Mouse (Mus musculus): ENCODE data around the gene Nek6. TPM values are rescaled to one million over a fixed set of nuclear protein-coding genes. Genes with fewer than 3 reads are reported as not detected.
A peak's percentile ranks its signal among the peaks of the same experiment; 100 is the strongest.

Gene Nek6
- polyA plus RNA-seq, 1 experiment: 25.6 TPM

DNA sequence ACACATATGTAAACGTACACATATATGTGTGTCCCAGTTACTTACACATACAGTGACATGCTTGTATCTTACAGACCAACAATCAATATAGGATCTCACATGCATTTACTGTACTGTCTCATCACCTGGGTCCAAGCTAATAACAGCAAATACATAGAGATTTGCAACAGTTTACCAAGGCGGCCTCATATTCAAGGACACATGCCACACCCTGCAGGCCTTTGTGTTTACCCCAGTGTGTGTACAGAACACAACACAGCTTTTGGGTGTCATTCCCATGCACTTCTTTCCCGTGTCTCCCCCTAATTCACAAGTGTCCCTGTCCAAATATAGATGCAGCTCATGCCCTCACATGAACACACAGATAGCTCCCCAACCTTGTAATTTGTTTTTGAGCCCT, 26.0 kb upstream of the Nek6 start:
- Histone ChIP-seq H3K4me2 (ENCODE audit: low read depth) (no peak overlapping the region), H3K36me3 (ENCODE audit: control insufficient read depth, insufficient read depth) (no peaks in the 10 kb centered on the region)
- TF ChIP-seq TCF3 (IDR thresholded peaks at IDR 0.05; ENCODE audit: insufficient read length, low read depth) (no peak), REST (IDR thresholded peaks at IDR 0.05; ENCODE audit: insufficient read depth, insufficient read length) (no peak), MYOD1 (IDR thresholded peaks at IDR 0.05; ENCODE audit: control insufficient read depth in 1 of 3, insufficient read length in 2 of 3, low read depth in 2 of 3) (no peak), USF1 (IDR thresholded peaks at IDR 0.05; ENCODE audit: low read depth) (no peak), E2F4 (IDR thresholded peaks at IDR 0.05; ENCODE audit: insufficient read depth) (no peak), MAX (IDR thresholded peaks at IDR 0.05; ENCODE audit: low read depth) (no peak), TCF12 (IDR thresholded peaks at IDR 0.05; ENCODE audit: insufficient read depth, poor library complexity, severe bottlenecking) (no peak), POLR2A (IDR thresholded peaks at IDR 0.05; ENCODE audit: insufficient read length, low read depth) (no peak), POLR2AphosphoS2 (IDR thresholded peaks at IDR 0.05; ENCODE audit: insufficient read length, low read depth) (no peak), CEBPB (IDR thresholded peaks at IDR 0.05; ENCODE audit: insufficient read depth, poor library complexity, severe bottlenecking) (no peak), SRF (IDR thresholded peaks at IDR 0.05; ENCODE audit: control insufficient read depth, insufficient read length, low read depth) (no peak), MYOG (IDR thresholded peaks at IDR 0.05; ENCODE audit: control insufficient read depth in 1 of 3, insufficient read depth in 1 of 3, insufficient read length in 2 of 3, low read depth in 2 of 3) (no peak)

GRCm38 (mm10) chr2:38485957-38486931, 25.2 kb upstream of the Nek6 start:
- Histone ChIP-seq H3K4me2 (ENCODE audit: low read depth) (no peak overlapping the region), H3K4me3 (no peak overlapping the region), H3K36me3 (ENCODE audit: control insufficient read depth, insufficient read depth) (no peaks in the 10 kb centered on the region), H3ac (ENCODE audit: control insufficient read depth, insufficient read length) (no peak overlapping the region), H3K27me3 (ENCODE audit: control insufficient read depth, insufficient read depth, insufficient read length) (no peaks in the 10 kb centered on the region), H3K79me2 (ENCODE audit: control insufficient read depth, insufficient read depth) (no peaks in the 10 kb centered on the region)
- peak; percentile 76; the same call in 1 of the 2 replicates for TF ChIP-seq CEBPB (IDR thresholded peaks at IDR 0.05; ENCODE audit: insufficient read depth, poor library complexity, severe bottlenecking)
- no peak for TF ChIP-seq USF1 (IDR thresholded peaks at IDR 0.05; ENCODE audit: low read depth)

More for the DNA sequence above, 26.0 kb upstream of the Nek6 start:
- no peak overlapping the region for H3K4me3 ChIP-seq
- no peaks in the 10 kb centered on the region for H3K79me2 ChIP-seq (ENCODE audit: control insufficient read depth, insufficient read depth)
- no peak overlapping the region for H3ac ChIP-seq (ENCODE audit: control insufficient read depth, insufficient read length)
- H3K27me3 ChIP-seq (ENCODE audit: control insufficient read depth, insufficient read depth, insufficient read length): no peaks in the 10 kb centered on the region

DNA sequence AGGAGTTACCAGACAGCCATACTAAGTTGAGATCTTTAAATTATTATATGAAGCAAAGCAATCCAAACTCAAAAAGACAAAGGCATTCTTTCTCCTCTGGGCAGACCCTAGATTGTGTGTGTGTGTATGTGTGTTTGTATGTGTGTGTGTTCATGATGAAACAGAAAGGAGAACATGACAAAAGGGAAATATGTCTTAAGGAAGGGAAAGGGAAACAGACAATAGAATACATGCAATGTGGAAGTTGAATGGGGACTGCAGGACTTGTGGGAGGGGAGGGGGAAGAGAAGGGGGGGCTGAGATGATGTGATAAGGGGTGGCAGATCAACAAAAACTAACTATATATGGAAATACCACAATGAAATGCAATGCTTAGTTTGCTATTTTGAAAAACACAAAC, 13.8 kb upstream of the Nek6 start:
- H3K36me3 ChIP-seq (ENCODE audit: control insufficient read depth, insufficient read depth): no peaks in the 10 kb centered on the region
- no peaks in the 10 kb centered on the region for H3K27me3 ChIP-seq (ENCODE audit: control insufficient read depth, insufficient read depth, insufficient read length)
- TF ChIP-seq TCF3 (IDR thresholded peaks at IDR 0.05; ENCODE audit: insufficient read length, low read depth) (no peak), USF1 (IDR thresholded peaks at IDR 0.05; ENCODE audit: low read depth) (no peak)
- no peak overlapping the region for H3ac ChIP-seq (ENCODE audit: control insufficient read depth, insufficient read length)
- no peaks in the 10 kb centered on the region for H3K79me2 ChIP-seq (ENCODE audit: control insufficient read depth, insufficient read depth)
- no peak overlapping the region for H3K4me3 ChIP-seq
- H3K4me2 ChIP-seq (ENCODE audit: low read depth): no peak overlapping the region

- Histone ChIP-seq H3K36me3 (ENCODE audit: control insufficient read depth, insufficient read depth) (no peaks in the 10 kb centered on the region), H3K4me3 (no peak overlapping the region), H3K4me2 (ENCODE audit: low read depth) (no peak overlapping the region), H3K27me3 (ENCODE audit: control insufficient read depth, insufficient read depth, insufficient read length) (no peaks in the 10 kb centered on the region), H3ac (ENCODE audit: control insufficient read depth, insufficient read length) (no peak overlapping the region), H3K79me2 (ENCODE audit: control insufficient read depth, insufficient read depth) (no peaks in the 10 kb centered on the region)
- TF ChIP-seq MAX (IDR thresholded peaks at IDR 0.05; ENCODE audit: low read depth): no peak
- TF ChIP-seq POLR2AphosphoS2 (IDR thresholded peaks at IDR 0.05; ENCODE audit: insufficient read length, low read depth): no peak
- no peak for TF ChIP-seq USF1 (IDR thresholded peaks at IDR 0.05; ENCODE audit: low read depth)
- no peak for TF ChIP-seq POLR2A (IDR thresholded peaks at IDR 0.05; ENCODE audit: insufficient read length, low read depth)
- no peak for TF ChIP-seq SRF (IDR thresholded peaks at IDR 0.05; ENCODE audit: control insufficient read depth, insufficient read length, low read depth)
- no peak for TF ChIP-seq REST (IDR thresholded peaks at IDR 0.05; ENCODE audit: insufficient read depth, insufficient read length)
- TF ChIP-seq MYOD1 (IDR thresholded peaks at IDR 0.05; ENCODE audit: control insufficient read depth in 1 of 3, insufficient read length in 2 of 3, low read depth in 2 of 3): no peak
- no peak for TF ChIP-seq MYOG (IDR thresholded peaks at IDR 0.05; ENCODE audit: control insufficient read depth in 1 of 3, insufficient read depth in 1 of 3, insufficient read length in 2 of 3, low read depth in 2 of 3)
- no peak for TF ChIP-seq E2F4 (IDR thresholded peaks at IDR 0.05; ENCODE audit: insufficient read depth)
- TF ChIP-seq CEBPB (IDR thresholded peaks at IDR 0.05; ENCODE audit: insufficient read depth, poor library complexity, severe bottlenecking): no peak
- no peak for TF ChIP-seq TCF12 (IDR thresholded peaks at IDR 0.05; ENCODE audit: insufficient read depth, poor library complexity, severe bottlenecking)
- no peak for TF ChIP-seq TCF3 (IDR thresholded peaks at IDR 0.05; ENCODE audit: insufficient read length, low read depth)
Measured at GRCm38 (mm10) chr2:38501606-38502005, 9.8 kb upstream of the Nek6 start.

DNA sequence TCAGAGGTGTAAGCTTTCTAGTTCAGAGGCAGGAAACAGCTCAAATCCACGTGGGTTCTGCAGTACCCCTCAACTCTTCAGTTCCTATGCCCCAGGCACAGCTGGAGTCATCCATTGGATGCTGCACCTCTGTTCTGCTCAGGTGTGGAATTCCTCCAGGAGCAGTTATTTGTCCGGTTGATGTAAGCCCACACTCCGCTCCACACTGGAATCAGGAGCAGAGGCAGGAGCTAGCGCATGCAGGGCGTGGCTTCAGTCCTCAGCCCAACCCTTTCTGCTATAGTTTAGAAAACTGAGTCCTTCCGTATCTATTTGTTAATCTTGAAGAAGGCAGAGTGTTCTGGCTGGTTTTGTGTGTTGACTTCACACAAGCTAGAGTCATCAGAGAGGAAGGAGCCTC, 9.3 kb upstream of the Nek6 start:
- no peak overlapping the region for H3K4me3 ChIP-seq
- H3K79me2 ChIP-seq (ENCODE audit: control insufficient read depth, insufficient read depth): no peaks in the 10 kb centered on the region
- no peaks in the 10 kb centered on the region for H3K36me3 ChIP-seq (ENCODE audit: control insufficient read depth, insufficient read depth)
- no peak overlapping the region for H3K4me2 ChIP-seq (ENCODE audit: low read depth)
- no peak overlapping the region for H3ac ChIP-seq (ENCODE audit: control insufficient read depth, insufficient read length)
- TF ChIP-seq E2F4 (IDR thresholded peaks at IDR 0.05; ENCODE audit: insufficient read depth): no peak
- TF ChIP-seq TCF3 (IDR thresholded peaks at IDR 0.05; ENCODE audit: insufficient read length, low read depth): no peak
- no peak for TF ChIP-seq CEBPB (IDR thresholded peaks at IDR 0.05; ENCODE audit: insufficient read depth, poor library complexity, severe bottlenecking)
- TF ChIP-seq MYOG (IDR thresholded peaks at IDR 0.05; ENCODE audit: control insufficient read depth in 1 of 3, insufficient read depth in 1 of 3, insufficient read length in 2 of 3, low read depth in 2 of 3): no peak
- TF ChIP-seq TCF12 (IDR thresholded peaks at IDR 0.05; ENCODE audit: insufficient read depth, poor library complexity, severe bottlenecking): no peak
- TF ChIP-seq REST (IDR thresholded peaks at IDR 0.05; ENCODE audit: insufficient read depth, insufficient read length): no peak
- no peak for TF ChIP-seq MYOD1 (IDR thresholded peaks at IDR 0.05; ENCODE audit: control insufficient read depth in 1 of 3, insufficient read length in 2 of 3, low read depth in 2 of 3)
- TF ChIP-seq POLR2AphosphoS2 (IDR thresholded peaks at IDR 0.05; ENCODE audit: insufficient read length, low read depth): no peak
- TF ChIP-seq SRF (IDR thresholded peaks at IDR 0.05; ENCODE audit: control insufficient read depth, insufficient read length, low read depth): no peak
- H3K27me3 ChIP-seq (ENCODE audit: control insufficient read depth, insufficient read depth, insufficient read length): no peaks in the 10 kb centered on the region

Measured in myocyte (in vitro differentiated cells).